Mouse (Mus musculus): ENCODE measurements around the gene Pla2g4d. TPM values are rescaled to one million over a fixed set of nuclear protein-coding genes. Genes with fewer than 3 reads are reported as not detected.

Pla2g4d gene
- polyA plus RNA-seq, 1 experiment from 2014 or later, result not detected

Other genes with a start within 250 kb of the Pla2g4d start
- gene Ehd4, start 134.6 kb downstream of the Pla2g4d start, polyA plus RNA-seq (2015; fragmentation: Nextera tagmentation; extraction: Ambion mirVana), result 14.1 and 16.4 TPM in 2 replicates
- 1.3 and 1.5 TPM in 2 replicates for gene Pla2g4e, start 43.9 kb downstream of the Pla2g4d start, polyA plus RNA-seq (2015; fragmentation: Nextera tagmentation; extraction: Ambion mirVana)
- not detected in 2 replicates for gene Pla2g4f, start 25.0 kb upstream of the Pla2g4d start, polyA plus RNA-seq (2015; fragmentation: Nextera tagmentation; extraction: Ambion mirVana)
- gene Vps39, start 63.9 kb upstream of the Pla2g4d start, polyA plus RNA-seq (2015; fragmentation: Nextera tagmentation; extraction: Ambion mirVana), result 47.9 and 49.4 TPM in 2 replicates
- 9.4 and 9.5 TPM in 2 replicates for gene Ganc, start 114.7 kb upstream of the Pla2g4d start, polyA plus RNA-seq (2015; fragmentation: Nextera tagmentation; extraction: Ambion mirVana)
- 7.7 and 10.2 TPM in 2 replicates for gene Tmem87a, start 114.9 kb upstream of the Pla2g4d start, polyA plus RNA-seq (2015; fragmentation: Nextera tagmentation; extraction: Ambion mirVana)
- 1.7 and 2.3 TPM in 2 replicates for gene Capn3, start 166.8 kb upstream of the Pla2g4d start, polyA plus RNA-seq (2015; fragmentation: Nextera tagmentation; extraction: Ambion mirVana)